23 mouse cellular contexts compared by ENCODE assay signal in genomic region chr13:117237111-117237510, GRCm38 (mm10). TPM values are rescaled to one million over a fixed set of nuclear protein-coding genes. Genes with fewer than 3 reads are reported as not detected.
DNase-seq lines count a peak whose midpoint lies in the region.
"Had no signal": no experiment of that assay in that cellular context is flagged by ENCODE, and none has a peak within 500 bp of the region (broad histone marks: within the 10 kb centered on the region; RNA-seq: fewer than 3 reads in every experiment).

No protein-coding gene starts in this region.

- DNase-seq in heart, embryonic 10.5 days (ENCODE audit: low spot score), result peak; percentile 65
- DNase-seq in heart, postnatal 25 days (ENCODE audit: low spot score), result no peak
- DNase-seq in 416B (ENCODE audit: low read depth), result peak; percentile 27
- peak; percentile 22 for DNase-seq in R1 (ENCODE audit: low read depth, low spot score)
- DNase-seq in adipocyte (ENCODE audit: low spot score), result no peak
- DNase-seq in layer of hippocampus, adult 9-10 months (ENCODE audit: low spot score), result no peak
- no peak for DNase-seq in kidney, postnatal 14 days
- DNase-seq: cerebellum, postnatal 14 days; forebrain, postnatal 0 days; gastrocnemius, postnatal 36 days; heart, postnatal 4 days; kidney, adult 2 months; kidney, postnatal 36 days; liver, embryonic 13.5 days; right cerebral cortex, adult 18-20 months; thymus, postnatal 14 days had no signal

- H3K4me1 ChIP-seq in heart, embryonic 10.5 days, result peaks cover 16% of the 10 kb centered on the region

- intact Hi-C loops in heart, postnatal 25 days (cut with DNase I), result no loop called here

- no peak overlapping the region for H3K4me3 ChIP-seq in heart, embryonic 10.5 days
- no peak overlapping the region for H3K4me3 ChIP-seq in macrophage (ENCODE audit: inconsistent target)
- H3K4me3 ChIP-seq: erythroblast, embryonic 14.5 days; heart, embryonic 13.5 days; liver, embryonic 13.5 days; midbrain, embryonic 15.5 days had no signal

- H3K79me2 ChIP-seq in macrophage (ENCODE audit: inconsistent target), result peaks cover 69% of the 10 kb centered on the region

- no peak overlapping the region for H3K27ac ChIP-seq in heart, embryonic 10.5 days
- peak overlapping the region; percentile 52 for H3K27ac ChIP-seq in macrophage
- H3K27ac ChIP-seq: heart, embryonic 13.5 days; liver, embryonic 13.5 days; midbrain, embryonic 15.5 days; stomach, postnatal 0 days had no signal

- no peaks in the 10 kb centered on the region for H3K9me3 ChIP-seq in heart, embryonic 10.5 days
- H3K9me3 ChIP-seq: heart, embryonic 13.5 days; liver, embryonic 13.5 days; midbrain, embryonic 15.5 days had no signal

- no peaks in the 10 kb centered on the region for H3K27me3 ChIP-seq in heart, embryonic 10.5 days (ENCODE audit: insufficient read depth, poor library complexity, severe bottlenecking)
- H3K27me3 ChIP-seq: heart, embryonic 13.5 days; liver, embryonic 13.5 days; midbrain, embryonic 15.5 days had no signal

- H3K36me3 ChIP-seq in heart, embryonic 10.5 days, result no peaks in the 10 kb centered on the region
- no peaks in the 10 kb centered on the region for H3K36me3 ChIP-seq in macrophage (ENCODE audit: inconsistent target)
- H3K36me3 ChIP-seq: G1E; heart, embryonic 13.5 days; liver, embryonic 13.5 days; midbrain, embryonic 15.5 days had no signal

- WGBS in heart, embryonic 10.5 days, result 58% methylated on average over 4 of the region's 4 CpGs
- WGBS in macrophage (ENCODE audit: missing documents), result 3% methylated on average over 4 of the region's 4 CpGs

RNA-seq across cellular contexts. Expression of gene Gm17509, which starts 16.2 kb away (rescaled TPM):
- 0.27 and 0.36 TPM in 2 replicates for polyA plus RNA-seq in heart, embryonic 10.5 days (2016; fragmentation: Nextera tagmentation; extraction: Ambion mirVana)
- not detected for total RNA-seq in heart, postnatal 25 days (2021)
- total RNA-seq in macrophage (2018; cell fraction: chromatin; rRNA removed), result under 1 TPM in 9 of 26 experiments, not detected in 17; 0.25 to 0.79 (median 0.32) TPM
- under 1 TPM in 13 of 26 experiments, not detected in 13; 0.04 to 0.17 (median 0.09) TPM for total RNA-seq in macrophage (2018; cell fraction: cytosol; rRNA removed)
- 1 to 10 TPM in 1 of 26 experiments, under 1 TPM in 12, not detected in 13; 0.20 to 1.4 (median 0.44) TPM for total RNA-seq in macrophage (2018; cell fraction: nucleus; rRNA removed)
- 0.09 to 0.18 TPM in 2 of 3 replicates, not detected in the other for polyA plus RNA-seq in macrophage (2018)
- total RNA-seq: adrenal gland, adult 18-20 months; gastrocnemius, postnatal 36 days; heart, postnatal 4 days had no signal
- polyA plus RNA-seq: erythroblast, embryonic 14.5 days; G1E; kidney, adult 2 months; liver, embryonic 13.5 days; stomach, postnatal 0 days had no signal

RNA-seq across cellular contexts. Expression of gene Emb, which starts 28.8 kb away (rescaled TPM):
- polyA plus RNA-seq in heart, embryonic 10.5 days (2016; fragmentation: Nextera tagmentation; extraction: Ambion mirVana), result 26.6 and 44.9 TPM in 2 replicates
- 10 to 100 TPM in 1 of 2 experiments, 1 to 10 TPM in 1; 9.9 to 11.0 TPM for total RNA-seq in heart, postnatal 25 days (2021)
- 10 to 100 TPM in 21 of 26 experiments, 1 to 10 TPM in 5; 4.4 to 91.7 (median 25.5) TPM for total RNA-seq in macrophage (2018; cell fraction: chromatin; rRNA removed)
- total RNA-seq in macrophage (2018; cell fraction: cytosol; rRNA removed), result 100 to 1,000 TPM in 8 of 26 experiments, 10 to 100 TPM in 18; 27.7 to 143 (median 66.8) TPM
- total RNA-seq in macrophage (2018; cell fraction: nucleus; rRNA removed), result 100 to 1,000 TPM in 6 of 26 experiments, 10 to 100 TPM in 20; 28.9 to 150 (median 66.4) TPM
- 54.2 to 190 TPM (median 124 TPM) in 3 replicates for polyA plus RNA-seq in macrophage (2018)

Comparison
In these comparisons a context has a peak if more than half of its experiments do, and no peak if none do; other contexts are left out.
1. DNase-seq: peak in heart, embryonic 10.5 days (single experiment), 416B (single experiment) and R1 (single experiment); none in heart, postnatal 25 days (single experiment), adipocyte (single experiment), layer of hippocampus, adult 9-10 months (single experiment) and kidney, postnatal 14 days (single experiment).